Mouse (Mus musculus) lung, embryonic 15.5 days (tissue): ENCODE results near the gene Epp13. TPM values are rescaled to one million over a fixed set of nuclear protein-coding genes. Genes with fewer than 3 reads are reported as not detected.
A peak's percentile ranks its signal among the peaks of the same experiment; 100 is the strongest.
"Not testable (repeated sequence)": the region's sequence is repeated elsewhere in the genome, so short reads cannot be mapped to it uniquely, and the experiment has no call there.

Experiments
- ATAC-seq: fragments of 200-750 bp; cut with Nextera tagmentation; 2 replicates; pipeline ENCODE4 v1.8.0; 2017; ENCODE audit warnings: moderate number of reproducible peaks, borderline replicate concordance; ENCODE audit not compliant: low FRiP score, low TSS enrichment; ENCODE audit errors: extremely low read depth
- H3K27ac ChIP-seq: fragments of 300-500 bp; sonication (generic); 2 replicates; pipeline ENCODE4 v1.5.1; 2015; ENCODE audit warnings: moderate library complexity, mild to moderate bottlenecking, inconsistent platforms
- H3K27me3 ChIP-seq: fragments of 300-500 bp; sonication (generic); 2 replicates; pipeline ENCODE4 v1.6.1; 2015; ENCODE audit warnings: inconsistent platforms
- H3K36me3 ChIP-seq: fragments of 300-500 bp; sonication (generic); 2 replicates; pipeline ENCODE4 v1.6.1; 2015; ENCODE audit warnings: inconsistent platforms
- H3K4me1 ChIP-seq: fragments of 300-500 bp; sonication (generic); 2 replicates; pipeline ENCODE4 v1.6.1; 2015; ENCODE audit warnings: inconsistent platforms
- H3K4me2 ChIP-seq: fragments of 300-500 bp; sonication (generic); 2 replicates; pipeline ENCODE4 v1.6.1; 2015; ENCODE audit warnings: inconsistent platforms, mild to moderate bottlenecking, moderate library complexity
- H3K4me3 ChIP-seq: fragments of 300-500 bp; sonication (generic); 2 replicates; pipeline ENCODE4 v1.5.1; 2015; ENCODE audit warnings: mild to moderate bottlenecking, inconsistent platforms
- H3K9ac ChIP-seq: fragments of 300-500 bp; sonication (generic); 2 replicates; pipeline ENCODE4 v1.6.1; 2015; ENCODE audit warnings: inconsistent platforms
- H3K9me3 ChIP-seq: fragments of 300-500 bp; sonication (generic); 2 replicates; pipeline ENCODE4 v1.6.1; 2016; ENCODE audit warnings: inconsistent platforms
- WGBS: fragments of 180-500 bp; shearing (Covaris S2); methylation state at CpG from one replicate; pipeline ENCODE4 v1.1.7; 2015; 5-methylcytosine and 5-hydroxymethylcytosine counted together
- polyA plus RNA-seq: library from polyadenylated mRNA; unstranded; fragments of >200 nt; fragmentation: Nextera tagmentation; extraction: Ambion mirVana; gene quantifications from 2 replicates; pipeline ENCODE4 v1.2.1, GENCODE M21; 2015

Epp13 gene
- polyA plus RNA-seq, 1 experiment from 2014 or later = not detected

DNA sequence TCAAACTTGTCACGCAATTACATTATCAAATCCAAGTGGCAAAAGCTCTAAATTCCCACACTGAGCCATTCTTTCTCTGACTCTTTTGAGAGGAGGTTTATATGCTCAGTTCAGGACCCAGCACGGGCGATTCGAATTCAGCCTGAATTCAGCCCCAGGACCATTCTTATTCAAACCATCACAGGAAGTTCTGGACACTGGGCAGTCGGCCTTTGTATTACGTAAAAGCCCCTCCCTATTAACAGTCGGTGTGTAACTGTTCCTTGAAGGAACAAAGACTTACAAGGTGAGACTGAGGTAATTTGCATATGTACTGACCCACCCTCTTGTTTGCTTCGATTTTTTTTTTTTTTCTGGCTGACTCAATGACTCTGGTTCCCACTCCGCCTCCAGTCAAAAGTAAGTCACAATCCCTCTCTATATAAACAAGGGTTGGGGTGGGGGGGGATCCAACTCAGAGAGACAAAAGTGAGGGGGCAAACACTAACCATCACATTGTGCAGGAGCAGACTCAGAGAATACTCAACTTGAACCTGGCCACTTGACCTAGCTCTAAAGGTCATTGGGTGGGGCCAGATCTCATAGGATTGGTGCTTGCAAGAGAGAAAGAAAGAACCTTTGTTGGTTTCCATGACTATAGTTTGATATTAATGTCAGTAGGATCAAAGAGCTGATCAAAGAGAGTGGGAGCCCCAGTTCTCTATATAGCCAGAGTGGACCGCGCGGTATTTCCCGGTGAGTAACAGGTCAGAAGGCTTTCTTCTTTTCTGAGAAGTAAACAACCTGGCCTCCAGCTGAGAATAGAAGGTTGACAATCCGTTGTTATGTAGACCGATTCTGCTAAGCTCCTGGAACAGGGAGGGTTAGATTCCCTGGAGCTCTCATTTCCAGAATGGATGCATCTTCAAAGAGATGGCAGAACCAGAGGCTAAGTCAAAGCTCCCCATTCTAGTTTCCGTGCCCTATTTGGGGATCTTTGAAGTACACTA is 6.0 kb downstream of the Epp13 start:
- no peak overlapping the region for H3K4me3 ChIP-seq
- H3K9ac ChIP-seq = no peak overlapping the region
- no peak for ATAC-seq
- H3K4me1 ChIP-seq = no peaks in the 10 kb centered on the region
- H3K9me3 ChIP-seq = no peaks in the 10 kb centered on the region
- H3K27ac ChIP-seq = no peak overlapping the region
- H3K4me2 ChIP-seq = no peak overlapping the region
- no peaks in the 10 kb centered on the region for H3K27me3 ChIP-seq
- WGBS = 42% methylated on average over 16 of the region's 16 CpGs
- H3K36me3 ChIP-seq = no peaks in the 10 kb centered on the region

- not testable (repeated sequence) for H3K27me3 ChIP-seq, ATAC-seq, H3K9ac ChIP-seq, H3K4me3 ChIP-seq, H3K4me1 ChIP-seq, H3K4me2 ChIP-seq, H3K9me3 ChIP-seq, H3K36me3 ChIP-seq, H3K27ac ChIP-seq
- 46% methylated on average over 2 of the region's 2 CpGs for WGBS
Observed at GRCm38 (mm10) chr7:6260004-6260403, 7.5 kb downstream of the Epp13 start.

- H3K9me3 ChIP-seq = no peaks in the 10 kb centered on the region
- ATAC-seq = no peak
- H3K9ac ChIP-seq = no peak overlapping the region
- H3K27me3 ChIP-seq = no peaks in the 10 kb centered on the region
- H3K4me2 ChIP-seq = no peak overlapping the region
- H3K36me3 ChIP-seq = no peaks in the 10 kb centered on the region
- H3K27ac ChIP-seq = no peak overlapping the region
- no peaks in the 10 kb centered on the region for H3K4me1 ChIP-seq
- WGBS = 77% methylated on average over 3 of the region's 3 CpGs
- no peak overlapping the region for H3K4me3 ChIP-seq
Observed at GRCm38 (mm10) chr7:6262120-6262519, 9.6 kb downstream of the Epp13 start.

DNA sequence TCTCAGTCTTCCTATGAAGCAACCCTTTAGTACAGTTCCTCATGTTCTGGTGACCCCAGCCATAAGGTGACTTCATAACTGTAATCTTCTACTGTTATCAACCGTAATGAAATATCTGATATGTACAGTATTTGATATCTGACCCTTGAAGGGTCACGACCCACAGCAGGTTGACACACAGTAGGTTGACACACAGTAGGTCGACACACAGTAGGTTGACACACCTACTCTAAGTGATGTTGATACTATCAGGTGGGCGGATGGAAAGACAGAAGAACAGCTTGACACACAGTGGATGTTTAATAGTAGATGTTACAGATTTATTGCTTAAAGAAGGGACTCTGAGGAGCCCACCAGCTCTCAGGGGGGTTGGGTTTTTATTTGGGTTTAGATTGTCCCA is 10.5 kb downstream of the Epp13 start:
- Histone ChIP-seq H3K4me2 (no peak overlapping the region), H3K4me3 (no peak overlapping the region), H3K9me3 (no peaks in the 10 kb centered on the region), H3K9ac (no peak overlapping the region), H3K27me3 (no peaks in the 10 kb centered on the region), H3K27ac (no peak overlapping the region), H3K36me3 (no peaks in the 10 kb centered on the region), H3K4me1 (no peaks in the 10 kb centered on the region)
- WGBS = 73% methylated on average over 4 of the region's 4 CpGs
- ATAC-seq = no peak

GRCm38 (mm10) chr7:6265695-6266094 is 13.2 kb downstream of the Epp13 start:
- no peak overlapping the region for H3K4me2 ChIP-seq
- no peak overlapping the region for H3K9ac ChIP-seq
- no peaks in the 10 kb centered on the region for H3K36me3 ChIP-seq
- H3K4me3 ChIP-seq = no peak overlapping the region
- no peak for ATAC-seq
- H3K4me1 ChIP-seq = no peaks in the 10 kb centered on the region
- H3K9me3 ChIP-seq = no peaks in the 10 kb centered on the region
- WGBS = 58% methylated on average over 8 of the region's 8 CpGs
- H3K27ac ChIP-seq = no peak overlapping the region
- H3K27me3 ChIP-seq = no peaks in the 10 kb centered on the region

- Histone ChIP-seq H3K9me3 (no peaks in the 10 kb centered on the region), H3K4me2 (no peak overlapping the region), H3K9ac (no peak overlapping the region), H3K4me3 (no peak overlapping the region), H3K27ac (no peak overlapping the region), H3K36me3 (no peaks in the 10 kb centered on the region), H3K27me3 (no peaks in the 10 kb centered on the region), H3K4me1 (peaks cover 2% of the 10 kb centered on the region; the same call in 1 of the 2 replicates)
- no peak for ATAC-seq
- WGBS = 35% methylated on average over 3 of the region's 3 CpGs
Observed at GRCm38 (mm10) chr7:6277906-6278305, 25.4 kb downstream of the Epp13 start.

GRCm38 (mm10) chr7:6282749-6283148 is 30.2 kb downstream of the Epp13 start:
- H3K4me3 ChIP-seq = peak overlapping the region; percentile 56
- no peaks in the 10 kb centered on the region for H3K36me3 ChIP-seq
- no peaks in the 10 kb centered on the region for H3K9me3 ChIP-seq
- peak overlapping the region; percentile 57 for H3K9ac ChIP-seq
- no peak overlapping the region for H3K27ac ChIP-seq
- H3K27me3 ChIP-seq = no peaks in the 10 kb centered on the region
- ATAC-seq = no peak
- peaks cover 18% of the 10 kb centered on the region for H3K4me1 ChIP-seq
- H3K4me2 ChIP-seq = peak overlapping the region; percentile 69
- 0% methylated on average over 1 of the region's 1 CpGs for WGBS

GRCm38 (mm10) chr7:6283451-6284075 is 31.1 kb downstream of the Epp13 start:
- H3K4me2 ChIP-seq = peak overlapping the region; percentile 69
- H3K27me3 ChIP-seq = no peaks in the 10 kb centered on the region
- peak overlapping the region; percentile 56 for H3K4me3 ChIP-seq
- no peaks in the 10 kb centered on the region for H3K9me3 ChIP-seq
- H3K4me1 ChIP-seq = peaks cover 18% of the 10 kb centered on the region
- under 1% methylated on average over 23 of the region's 23 CpGs for WGBS
- H3K36me3 ChIP-seq = no peaks in the 10 kb centered on the region
- ATAC-seq = peak; percentile 46; the same call in 1 of the 2 replicates
- H3K9ac ChIP-seq = peak overlapping the region; percentile 57
- peak overlapping the region; percentile 93 for H3K27ac ChIP-seq

DNA sequence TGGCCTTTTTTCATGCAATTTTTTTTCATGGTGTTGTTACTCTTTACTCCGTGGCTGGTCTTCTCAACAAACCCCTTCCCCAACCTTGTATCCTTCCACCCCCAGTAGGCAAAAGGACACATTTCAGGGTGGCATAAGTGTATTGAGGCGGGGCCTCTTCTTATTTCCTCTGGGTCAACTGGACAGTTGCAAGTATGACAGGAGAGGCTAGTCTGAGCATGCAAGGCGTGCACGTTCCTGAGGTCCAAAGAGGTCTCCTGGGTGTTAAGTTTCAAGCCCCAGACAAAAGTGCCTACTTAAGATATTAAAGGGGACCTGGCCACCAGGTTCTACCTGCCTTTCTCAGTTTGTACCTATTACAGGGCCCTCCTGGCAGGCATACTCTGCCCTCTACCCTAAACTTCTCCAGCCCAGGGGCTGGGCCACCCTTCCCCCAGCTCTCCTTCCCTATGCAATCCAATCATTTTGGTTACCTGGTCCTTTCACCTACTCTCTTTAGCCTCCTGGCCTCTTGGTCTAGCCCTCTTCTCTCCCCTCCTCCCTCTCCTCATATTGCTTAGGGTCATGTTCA is 32.0 kb downstream of the Epp13 start:
- H3K9me3 ChIP-seq = no peaks in the 10 kb centered on the region
- H3K4me1 ChIP-seq = peaks cover 18% of the 10 kb centered on the region
- no peak overlapping the region for H3K27ac ChIP-seq
- ATAC-seq = no peak
- no peak overlapping the region for H3K9ac ChIP-seq
- WGBS = 81% methylated on average over 4 of the region's 4 CpGs
- H3K4me3 ChIP-seq = no peak overlapping the region
- H3K27me3 ChIP-seq = no peaks in the 10 kb centered on the region
- H3K36me3 ChIP-seq = no peaks in the 10 kb centered on the region
- H3K4me2 ChIP-seq = peak overlapping the region; percentile 69; the same call in 1 of the 2 replicates

DNA sequence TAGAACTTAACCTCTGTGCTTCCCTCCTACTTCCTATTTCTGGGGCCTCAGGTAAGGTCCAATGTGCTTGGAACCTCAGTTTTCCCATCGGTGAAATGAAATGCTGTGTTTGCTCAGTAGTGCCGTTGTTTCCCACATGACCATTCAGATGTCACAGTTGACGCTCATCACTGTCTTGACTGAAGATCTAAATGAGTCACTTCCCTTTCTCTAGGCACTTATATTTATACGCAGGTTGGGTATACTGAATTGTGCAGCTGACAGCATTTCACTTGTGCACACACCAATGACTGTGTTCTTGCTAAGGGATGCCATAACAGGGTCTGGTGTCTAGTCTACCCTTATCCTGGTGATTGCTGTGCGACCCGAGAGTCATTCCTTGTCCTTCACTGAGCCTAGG is 32.9 kb downstream of the Epp13 start:
- Histone ChIP-seq H3K9me3 (no peaks in the 10 kb centered on the region), H3K4me3 (no peak overlapping the region), H3K4me1 (peaks cover 18% of the 10 kb centered on the region), H3K9ac (no peak overlapping the region), H3K4me2 (0 out of 2 replicates have a peak overlapping the region, but pooled peaks have one; percentile 74), H3K27ac (0 out of 2 replicates have a peak overlapping the region, but pooled peaks have one; percentile 86), H3K36me3 (no peaks in the 10 kb centered on the region), H3K27me3 (no peaks in the 10 kb centered on the region)
- ATAC-seq = no peak
- WGBS = 84% methylated on average over 6 of the region's 6 CpGs

- ATAC-seq = peak; percentile 90
- 3% methylated on average over 49 of the region's 50 CpGs for WGBS
- Histone ChIP-seq H3K27me3 (no peaks in the 10 kb centered on the region), H3K9me3 (no peaks in the 10 kb centered on the region), H3K4me3 (peak within 1 kb of the TSS; percentile 59), H3K4me2 (peak within 1 kb of the TSS; percentile 74), H3K36me3 (no peaks in the 10 kb centered on the region), H3K4me1 (peaks cover 18% of the 10 kb centered on the region), H3K9ac (peak within 1 kb of the TSS; percentile 49), H3K27ac (peak within 1 kb of the TSS; percentile 86)
Observed at GRCm38 (mm10) chr7:6285842-6286705, 33.6 kb downstream of the Epp13 start, which contains the start of gene Zfp667. TSS of gene Zfp667 (plus strand) at chr7:6286579.
